Mouse (Mus musculus) megakaryocyte, adult 5-6 weeks (primary cell): ENCODE measurements at regions not wholly inside any gene's neighbourhood (a gene's known extent, or its start where the extent isn't known, plus 50 kb on each side); places are given as distances from the start of the nearest gene placed in this dataset.

Experiments
- ATAC-seq: 2 replicates; pipeline ENCODE4 v1.8.0; 2016; ENCODE audit warnings: mild to moderate bottlenecking, inconsistent platforms; ENCODE audit not compliant: poor library complexity, severe bottlenecking

DNA sequence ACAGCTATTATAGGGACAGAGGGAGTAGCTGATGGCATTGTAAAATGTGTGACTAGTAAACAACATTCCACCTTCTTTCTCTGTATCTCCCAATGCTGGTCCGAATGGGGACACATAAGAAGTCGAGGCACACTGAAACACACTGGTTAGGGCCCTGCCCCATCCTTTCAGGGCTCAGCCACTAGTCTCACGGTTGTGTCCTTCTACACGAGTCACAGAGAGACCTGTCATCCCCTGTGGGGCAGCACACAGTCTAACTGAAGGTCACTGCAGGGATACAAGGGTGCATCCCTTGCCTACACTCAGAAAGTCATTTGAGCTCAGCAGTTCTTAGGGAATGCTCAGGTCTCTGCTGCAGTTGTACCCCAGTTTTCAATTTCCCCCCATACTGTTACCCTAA is 93.6 kb upstream of the Klf7 start:
- no peak for ATAC-seq

DNA sequence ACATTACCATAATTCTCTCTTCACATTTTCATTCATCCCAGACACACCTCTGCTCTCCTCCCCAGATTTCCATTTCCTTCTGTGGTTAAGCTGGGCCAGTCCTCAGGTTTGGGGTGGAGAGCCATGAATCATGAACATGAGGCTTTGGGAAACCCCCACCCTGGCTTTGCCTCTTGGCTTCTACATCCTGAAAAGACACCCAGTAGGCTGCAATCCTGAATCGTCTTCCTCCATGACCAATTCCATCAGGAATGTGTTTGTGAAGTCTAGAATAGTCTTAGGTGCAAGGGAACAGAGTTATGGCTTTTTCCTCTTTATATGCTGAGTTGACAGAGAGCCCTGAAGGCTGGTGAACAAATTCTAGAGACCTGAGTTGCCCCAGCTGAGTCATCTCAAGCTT is 87.0 kb upstream of the Klf7 start:
- no peak for ATAC-seq

DNA sequence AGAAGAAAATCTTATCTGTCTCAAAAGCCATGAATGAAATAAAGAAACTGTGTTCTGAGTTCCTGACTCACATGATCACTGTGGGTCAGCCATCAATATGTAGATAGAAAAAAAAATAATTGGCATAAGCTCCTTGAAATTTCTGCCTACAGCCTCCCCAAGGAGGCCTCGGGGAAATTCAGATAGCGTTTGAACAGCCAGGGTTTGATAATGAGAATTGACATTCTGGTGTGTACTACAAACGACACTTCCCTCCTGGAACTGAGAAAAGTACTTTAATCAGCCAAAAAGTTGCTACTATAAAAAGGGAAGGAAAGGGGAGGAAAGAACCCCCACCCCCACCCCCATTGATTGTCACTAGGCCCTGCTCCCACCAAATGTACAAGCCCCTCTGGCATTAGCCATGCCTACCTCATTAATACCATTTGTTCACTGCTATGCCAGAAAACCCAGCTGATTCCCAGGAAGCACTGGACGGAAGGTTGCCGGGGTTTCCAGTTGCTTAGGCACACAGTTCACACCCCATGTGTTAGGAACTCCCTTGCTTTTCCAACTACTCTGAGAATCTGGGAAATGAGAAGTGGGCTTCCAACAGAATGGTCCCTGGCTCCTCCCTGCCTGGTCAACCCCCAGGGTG is 78.4 kb upstream of the Klf7 start:
- ATAC-seq = no peak

DNA sequence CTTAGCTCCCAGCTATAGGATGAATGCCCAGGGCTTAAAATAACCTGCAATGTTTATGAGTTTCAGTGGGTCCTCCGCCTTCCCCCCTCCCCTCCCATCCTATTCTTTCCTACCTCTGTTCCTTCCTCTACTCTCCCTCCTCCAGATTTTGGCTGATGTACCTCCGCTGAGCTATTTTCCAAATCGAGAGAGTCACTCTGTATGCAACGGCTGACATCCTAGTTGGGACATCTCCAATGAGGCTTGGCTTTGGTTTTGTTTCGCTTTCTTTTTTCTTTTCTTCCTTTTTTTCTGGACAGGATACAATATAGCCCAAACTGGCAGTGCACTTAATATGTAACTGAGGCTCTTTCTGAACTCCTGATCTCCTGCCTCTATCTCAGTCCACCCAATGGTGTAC is 76.7 kb upstream of the Klf7 start:
- peak; percentile 72 for ATAC-seq

DNA sequence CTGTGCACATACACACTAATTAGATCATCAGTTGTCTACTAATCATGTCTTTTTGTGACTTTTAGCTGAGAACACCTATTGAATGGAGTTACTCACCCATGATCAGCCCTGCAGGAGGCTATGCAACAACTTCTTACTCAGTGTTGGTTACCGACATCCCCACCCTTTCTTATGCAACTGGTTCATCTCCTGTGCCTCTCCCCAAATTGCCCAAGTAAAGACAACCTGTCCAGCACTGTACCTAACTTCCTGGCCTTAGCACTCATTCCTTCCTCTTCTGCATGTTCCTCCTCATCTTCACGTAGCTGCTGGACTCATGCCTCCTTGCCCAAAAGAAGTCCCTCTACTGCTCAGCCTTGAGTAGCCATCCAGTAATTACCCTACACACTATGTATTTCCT is 76.2 kb upstream of the Klf7 start:
- ATAC-seq = peak; percentile 79

DNA sequence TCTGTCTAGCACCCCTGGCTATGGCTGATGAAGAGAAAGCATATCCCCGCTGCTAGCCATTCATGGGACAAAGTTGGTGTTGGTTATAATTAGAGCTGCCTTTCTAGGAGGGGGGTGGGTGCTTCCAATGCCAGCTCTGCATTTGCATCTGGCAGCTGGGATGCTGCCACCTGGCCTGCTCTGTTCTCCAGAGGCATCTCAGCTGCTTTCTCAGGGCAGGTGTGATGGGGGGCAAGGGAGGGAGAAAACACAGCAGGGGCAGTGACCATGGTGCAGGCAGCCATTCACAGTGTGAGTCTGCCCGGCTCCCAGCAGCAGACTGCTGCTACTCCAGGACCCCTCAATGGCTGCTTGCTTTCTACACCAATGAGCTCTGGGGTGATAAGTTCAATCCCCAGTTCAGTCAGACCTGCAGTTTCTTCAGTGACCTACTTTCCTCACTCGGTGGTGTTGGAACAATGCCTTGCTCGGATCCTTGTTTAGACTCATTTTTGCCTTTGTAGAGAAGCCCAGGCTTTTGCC is 73.9 kb upstream of the Klf7 start:
- no peak for ATAC-seq

DNA sequence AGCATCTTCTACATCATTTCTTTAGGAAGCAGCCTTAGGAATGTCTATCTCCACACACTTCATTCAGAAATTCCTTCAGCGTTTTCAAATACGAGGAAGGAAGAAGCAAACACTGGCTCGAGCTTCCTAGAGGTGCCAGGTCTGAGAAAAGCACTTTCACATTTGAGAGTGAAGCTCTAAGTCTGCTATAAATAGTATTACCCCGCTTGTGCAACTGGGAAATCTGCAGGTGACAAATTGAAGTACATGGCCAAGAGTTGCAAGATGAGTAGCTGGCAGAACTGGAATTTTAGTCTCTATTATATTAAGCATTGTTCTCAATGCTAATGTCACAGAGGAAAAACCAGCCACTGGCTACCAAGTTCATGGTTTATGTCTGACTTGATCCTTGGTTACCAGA is 73.2 kb upstream of the Klf7 start:
- ATAC-seq = no peak

DNA sequence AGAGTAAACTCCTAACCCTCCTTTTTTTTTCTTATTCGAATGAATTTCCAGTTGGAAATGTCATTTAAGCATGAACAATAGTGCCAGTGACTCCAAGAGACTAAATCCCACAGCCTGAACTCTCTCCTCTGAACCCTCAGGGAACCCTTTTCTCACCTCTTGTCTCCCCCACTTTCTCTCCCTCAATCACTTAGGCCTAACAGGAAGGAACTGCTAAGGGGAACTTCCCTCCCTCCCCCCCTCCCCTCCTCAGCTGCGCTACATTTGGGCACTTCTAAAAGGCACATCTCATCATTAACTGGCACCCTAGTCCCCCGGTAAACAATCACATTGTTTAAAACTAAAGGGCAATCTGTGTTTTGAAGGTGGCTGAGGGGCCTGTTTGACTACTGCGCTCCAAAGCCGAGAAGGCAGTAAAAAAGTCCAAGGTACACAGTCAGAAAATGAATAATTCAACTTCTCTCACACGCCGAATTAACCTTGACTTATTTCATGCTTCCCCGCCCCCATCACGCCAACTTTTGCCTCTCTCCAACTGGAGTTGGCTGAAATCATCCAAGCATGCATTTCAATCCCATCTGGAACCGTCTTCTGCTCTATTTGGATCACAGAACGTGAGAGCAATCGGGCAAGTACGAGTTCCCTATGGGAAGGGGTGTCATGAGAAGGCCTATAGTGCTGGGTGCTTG is 71.2 kb upstream of the Klf7 start:
- ATAC-seq = peak; percentile 34

DNA sequence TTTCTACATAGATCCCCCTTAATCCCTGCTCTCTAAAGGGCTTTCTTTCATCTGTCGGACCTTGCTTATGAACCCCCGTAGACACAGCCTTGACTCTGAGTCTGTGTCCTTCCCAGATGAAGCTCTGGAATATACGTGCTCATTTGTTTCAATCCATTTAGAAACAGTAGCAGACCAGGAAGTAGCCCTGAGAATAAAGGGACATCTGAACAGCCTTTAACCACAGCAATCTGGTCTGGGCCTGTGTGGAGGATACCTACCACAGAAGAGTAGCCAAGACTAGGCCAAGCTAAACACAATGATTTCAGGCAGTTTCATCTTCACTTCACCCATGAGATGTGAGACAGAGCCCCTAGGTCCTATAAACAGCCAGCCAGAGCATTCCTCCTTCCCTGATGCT is 70.7 kb upstream of the Klf7 start:
- no peak for ATAC-seq

DNA sequence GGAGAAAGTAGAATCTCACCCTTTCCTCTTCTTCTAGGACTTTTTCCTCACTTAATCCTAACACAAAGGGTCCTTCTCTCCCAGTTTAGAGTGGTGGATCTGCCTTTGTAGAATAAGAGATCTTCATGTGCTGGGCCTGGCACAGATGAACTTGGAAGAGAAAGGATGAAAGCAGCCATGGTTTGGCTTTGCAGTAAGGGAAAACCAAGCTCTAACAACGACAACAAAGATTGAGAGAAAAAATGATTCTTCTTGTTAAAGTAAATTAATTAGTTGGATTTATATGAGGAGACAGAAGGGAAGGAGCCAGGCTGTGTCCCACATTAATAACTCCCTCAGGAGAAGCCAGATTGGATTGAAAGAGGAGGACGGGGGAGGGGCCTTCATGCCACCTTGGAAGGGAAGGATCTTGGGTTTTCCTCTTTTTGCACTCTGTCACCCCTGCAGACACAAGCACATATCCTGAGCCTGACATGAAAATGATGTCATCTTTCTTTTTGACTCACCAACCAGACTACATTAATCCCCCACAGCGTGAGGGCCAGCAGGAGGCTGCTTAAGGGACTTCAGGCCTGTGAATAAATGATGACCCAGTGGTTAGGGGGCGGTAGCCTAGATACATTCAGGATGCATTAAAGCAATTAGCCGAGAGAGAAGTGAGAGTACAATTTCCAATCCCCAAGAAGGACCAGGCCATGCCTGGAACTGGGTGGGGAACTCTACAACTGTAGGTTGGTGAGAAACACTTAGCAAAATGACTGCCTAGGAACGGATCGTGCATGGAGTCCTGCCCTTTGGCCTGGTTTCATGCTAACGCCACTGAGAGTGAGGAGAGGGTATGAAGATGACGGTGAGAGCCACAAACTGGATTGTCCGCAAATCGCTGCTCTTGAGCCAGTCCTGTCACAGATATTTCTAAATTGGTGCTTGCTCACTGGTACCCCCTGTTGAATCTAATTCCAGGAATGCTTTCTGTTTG is 69.4 kb upstream of the Klf7 start:
- 0 out of 2 replicates have a peak, but pooled peaks have one; percentile 8 for ATAC-seq

DNA sequence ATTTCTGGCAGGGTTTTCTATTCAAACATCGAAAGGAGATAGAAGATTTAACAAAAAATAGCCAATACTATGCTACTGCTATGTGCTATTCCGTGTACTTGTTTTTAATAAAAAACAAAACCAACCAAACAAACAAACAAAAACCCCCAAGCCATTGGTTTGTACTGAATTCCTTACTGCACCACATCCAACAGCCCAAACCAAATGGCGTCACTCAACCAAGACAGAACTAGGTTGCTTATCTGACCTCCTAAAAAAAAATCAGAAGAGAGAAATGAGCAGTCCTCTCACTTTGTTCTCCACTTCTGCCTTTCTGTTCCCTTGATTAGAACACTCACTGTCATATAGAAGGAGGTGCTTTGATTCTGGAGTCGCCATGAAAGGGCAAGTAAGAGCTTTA is 68.6 kb upstream of the Klf7 start:
- ATAC-seq = no peak

DNA sequence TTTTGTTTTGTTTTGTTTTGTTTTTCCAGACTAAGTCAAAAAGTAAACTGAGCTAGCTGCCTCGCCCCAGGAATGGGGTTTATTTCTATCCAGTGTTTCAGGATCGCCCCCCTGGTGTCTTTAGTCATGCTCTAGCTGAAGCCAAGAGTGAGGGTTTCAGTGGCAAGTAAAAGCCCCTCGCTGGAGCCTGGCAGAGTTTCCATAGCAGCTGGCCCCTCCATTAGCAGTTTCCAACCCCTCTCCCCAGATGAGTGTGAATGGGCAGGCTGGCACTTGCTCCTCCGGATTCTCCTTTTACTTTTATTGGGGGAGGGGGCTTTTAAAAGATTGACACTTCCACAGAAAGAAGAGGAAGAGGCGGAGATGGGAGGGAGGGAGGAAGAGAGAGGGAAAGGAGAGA is 68.0 kb upstream of the Klf7 start:
- no peak for ATAC-seq

DNA sequence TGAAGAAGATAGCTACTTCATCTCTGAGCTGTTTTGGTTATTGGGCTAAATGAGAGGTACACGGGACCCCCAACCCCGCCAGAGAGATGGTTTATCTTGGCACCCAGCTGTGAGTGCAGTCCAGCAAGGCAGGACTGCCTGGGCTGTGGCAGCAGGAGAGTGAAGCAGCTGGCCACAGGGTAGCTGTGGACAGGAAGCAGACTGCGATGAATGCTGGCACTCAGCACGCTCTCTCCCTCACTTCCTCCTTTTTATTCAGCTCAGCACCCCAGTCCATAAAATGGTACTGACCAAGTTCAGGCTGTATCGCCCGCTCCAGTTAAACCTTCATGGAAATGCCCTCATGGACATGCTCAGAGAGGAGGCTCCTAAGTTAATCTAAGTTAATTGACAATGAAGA is 67.4 kb upstream of the Klf7 start:
- peak; percentile 96 for ATAC-seq

DNA sequence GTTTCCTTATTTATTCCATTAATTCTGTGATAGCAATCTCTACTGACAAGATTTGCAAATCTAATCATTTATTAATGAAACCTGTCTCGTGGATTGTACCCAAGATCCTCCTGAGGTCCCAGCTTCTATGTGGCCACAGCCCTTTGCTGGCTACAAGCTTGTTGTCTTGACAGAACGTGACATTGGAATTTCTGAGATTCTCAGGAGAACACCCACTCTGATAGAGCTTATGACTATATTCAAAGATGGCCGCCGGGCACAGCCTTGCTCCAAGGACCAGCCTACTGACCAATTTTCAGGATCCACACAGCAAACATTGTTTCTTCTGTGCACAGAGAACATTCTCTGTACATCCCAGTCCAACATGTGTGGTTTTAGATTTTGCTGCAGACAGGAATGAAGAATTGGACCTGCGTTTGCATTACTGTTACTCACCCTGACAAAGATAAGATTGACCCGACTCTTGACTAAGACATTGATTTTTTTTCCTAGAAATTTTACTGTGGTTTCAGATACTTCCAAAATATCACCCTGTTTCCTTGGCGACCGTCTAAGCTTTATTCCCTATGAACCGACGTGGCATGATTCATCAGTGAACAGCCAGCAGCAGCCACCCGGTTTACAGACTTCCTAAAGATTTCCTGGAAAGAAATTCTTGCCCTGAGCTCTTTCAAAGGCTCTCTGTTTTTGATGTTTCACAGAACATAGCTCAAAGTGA is 65.9 kb upstream of the Klf7 start:
- ATAC-seq = no peak

DNA sequence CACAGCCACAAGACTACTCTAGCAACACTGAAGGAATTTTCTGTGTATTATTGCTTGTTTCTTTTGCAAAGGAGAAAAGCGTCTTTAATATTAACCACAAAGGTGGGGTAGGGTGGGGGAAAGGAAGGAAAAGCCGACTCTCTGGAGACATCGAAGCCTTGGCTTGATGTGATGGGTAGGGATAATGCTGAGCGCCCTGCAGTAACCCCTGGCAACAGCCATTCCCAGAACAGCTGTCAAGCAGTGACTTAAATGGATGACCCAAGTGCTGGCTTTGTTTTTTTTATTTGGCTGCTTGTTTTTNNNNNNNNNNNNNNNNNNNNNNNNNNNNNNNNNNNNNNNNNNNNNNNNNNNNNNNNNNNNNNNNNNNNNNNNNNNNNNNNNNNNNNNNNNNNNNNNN is 51.6 kb upstream of the Klf7 start:
- no peak for ATAC-seq

DNA sequence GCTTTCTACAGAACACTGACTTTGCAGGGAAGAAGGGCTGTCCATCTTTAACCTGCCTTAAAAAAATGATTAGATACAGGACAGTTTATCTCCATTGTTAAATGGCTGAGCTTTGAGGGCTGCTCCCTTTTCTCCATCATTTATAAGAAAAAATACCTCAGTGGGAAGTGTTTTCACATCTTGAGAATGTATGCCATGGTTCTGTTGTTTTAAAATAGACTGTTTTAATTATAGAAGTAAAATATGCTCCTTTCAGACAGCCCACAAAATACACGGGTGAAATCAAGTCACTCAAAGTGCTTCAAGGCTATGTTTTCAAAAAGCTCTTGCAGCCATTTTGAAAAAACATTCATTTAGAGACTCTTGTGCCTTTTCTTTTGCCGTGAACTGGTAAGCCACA is 50.0 kb upstream of the Klf7 start:
- no peak for ATAC-seq
